Mouse (Mus musculus): ENCODE data around the gene L3mbtl4.
A peak's percentile ranks its signal among the peaks of the same experiment; 100 is the strongest.

Gene L3mbtl4

DNA sequence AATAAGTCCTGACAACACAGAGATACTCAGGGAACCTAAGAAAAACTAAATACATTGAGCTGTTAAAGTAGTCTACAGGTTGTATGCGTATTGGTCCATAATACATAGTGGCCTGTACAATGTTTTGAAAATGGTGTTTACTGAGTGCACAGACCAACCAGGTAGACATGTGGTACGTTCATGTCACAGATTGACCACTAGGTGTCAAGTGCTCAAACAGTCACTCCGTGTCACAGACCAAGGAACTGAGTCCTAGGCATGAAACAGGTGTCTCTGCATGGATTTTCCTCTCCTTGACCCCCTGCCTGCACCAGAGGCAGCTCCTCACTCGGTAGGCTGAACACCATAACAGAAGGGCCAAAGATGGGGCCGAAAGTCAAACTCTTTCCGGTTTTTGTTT lies 366.6 kb downstream of the L3mbtl4 start:
- DNase-seq (ENCODE audit: low read depth, low spot score): no peak

DNA sequence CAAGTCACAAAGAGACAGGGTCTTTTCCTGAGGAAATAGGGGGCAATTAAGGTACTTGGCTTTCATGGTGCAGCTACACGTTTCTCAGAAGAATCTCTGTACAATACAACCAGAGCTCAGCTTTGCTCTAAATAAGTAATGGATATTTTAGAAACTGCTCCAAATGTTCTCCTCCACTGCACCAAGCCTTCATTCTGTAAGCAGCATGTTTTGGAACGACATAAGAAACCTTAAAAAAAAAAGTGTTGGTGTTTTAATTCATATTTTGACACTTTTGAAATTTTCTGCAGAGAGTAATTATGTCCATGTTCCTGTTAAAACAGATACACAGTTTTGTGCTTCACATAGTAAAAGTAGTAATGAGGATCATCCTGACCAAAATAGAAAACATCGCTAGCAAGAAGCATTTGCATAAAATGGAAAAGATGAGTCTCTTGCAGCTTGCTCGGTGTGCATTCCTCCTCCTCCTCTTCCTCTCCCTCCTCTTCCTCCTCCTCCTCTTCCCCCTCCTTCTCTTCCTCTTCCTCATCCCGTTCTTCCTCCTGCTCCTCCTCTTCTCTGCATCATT lies 369.0 kb downstream of the L3mbtl4 start:
- DNase-seq (ENCODE audit: low read depth, low spot score): no peak

DNA sequence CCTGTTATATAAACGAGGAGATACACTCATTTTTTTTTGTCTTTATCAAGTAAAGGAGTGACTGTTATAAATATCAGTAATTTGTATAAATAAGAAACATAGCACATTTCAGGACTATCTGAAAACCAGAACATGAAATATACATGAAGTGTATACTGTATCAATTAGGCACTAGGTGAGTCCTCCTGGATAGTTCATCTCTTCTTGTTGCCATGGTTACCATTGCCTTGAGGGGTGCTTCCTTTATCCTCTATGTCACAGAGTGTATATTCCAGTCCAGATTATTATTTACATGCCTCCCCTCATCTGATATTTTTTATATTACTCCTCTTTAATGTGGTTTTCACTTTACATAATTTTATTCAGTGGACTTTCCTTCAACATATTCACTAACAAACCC lies 392.9 kb downstream of the L3mbtl4 start:
- no peak for DNase-seq (ENCODE audit: low read depth, low spot score)

DNA sequence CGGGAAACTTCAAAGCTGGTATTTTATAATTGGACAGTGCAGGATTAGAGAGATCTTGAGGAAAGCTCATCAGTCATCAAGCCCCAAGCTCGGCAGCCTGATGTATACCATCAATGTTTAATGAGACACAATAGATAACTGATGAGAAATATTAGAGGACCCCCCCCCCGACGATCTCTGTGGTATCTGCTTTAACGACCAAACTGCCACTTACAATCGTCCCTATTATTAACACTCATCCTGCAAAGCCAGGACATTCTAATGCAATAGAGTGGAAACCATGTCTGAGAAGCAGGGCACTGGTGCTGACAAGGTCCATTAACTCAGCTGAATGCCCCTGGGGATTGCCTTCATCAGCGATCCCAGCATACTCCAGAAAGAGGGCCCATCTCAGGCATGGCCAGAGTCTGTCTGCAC lies 398.5 kb downstream of the L3mbtl4 start:
- DNase-seq (ENCODE audit: low read depth, low spot score): no peak

DNA sequence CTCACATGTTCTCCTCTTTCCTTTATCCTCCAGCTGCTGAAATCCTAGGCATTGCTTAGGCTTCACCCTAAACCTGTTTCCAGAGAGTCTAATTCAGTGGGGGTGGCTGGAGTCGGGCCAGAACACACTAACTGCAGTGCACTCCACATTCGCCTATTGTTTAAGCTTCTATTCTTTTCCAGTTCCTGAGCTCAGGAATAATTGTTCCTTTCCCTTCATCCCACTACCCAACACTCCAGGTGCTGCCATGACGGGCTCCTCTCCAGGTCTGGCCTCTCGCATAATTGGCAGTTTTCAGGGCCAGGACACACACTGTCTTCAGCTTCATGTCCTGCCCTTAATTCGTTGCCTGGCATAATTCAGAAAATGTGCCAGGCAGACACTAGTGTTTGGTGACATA lies 437.1 kb downstream of the L3mbtl4 start:
- DNase-seq (ENCODE audit: low read depth, low spot score): no peak

DNA sequence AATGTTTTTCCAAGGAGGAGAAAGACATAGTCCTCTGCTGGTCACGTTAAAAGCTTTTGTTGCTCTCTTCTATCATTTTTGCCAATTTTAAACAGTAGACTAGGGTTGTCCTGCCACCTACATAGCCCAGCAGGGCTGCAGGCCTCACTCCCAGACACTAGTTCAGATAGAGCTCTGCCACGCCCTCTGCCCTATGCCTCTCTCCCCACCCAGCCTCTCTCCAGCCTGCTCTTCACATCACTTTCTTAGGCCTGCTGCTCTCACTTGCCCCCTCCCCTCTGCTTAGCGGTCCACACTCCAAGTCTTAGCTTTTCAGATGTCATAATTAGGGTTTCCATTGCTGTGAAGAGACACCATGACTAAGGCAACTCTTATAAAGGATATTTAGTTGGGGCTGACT lies 437.8 kb downstream of the L3mbtl4 start:
- DNase-seq (ENCODE audit: low read depth, low spot score): no peak

DNA sequence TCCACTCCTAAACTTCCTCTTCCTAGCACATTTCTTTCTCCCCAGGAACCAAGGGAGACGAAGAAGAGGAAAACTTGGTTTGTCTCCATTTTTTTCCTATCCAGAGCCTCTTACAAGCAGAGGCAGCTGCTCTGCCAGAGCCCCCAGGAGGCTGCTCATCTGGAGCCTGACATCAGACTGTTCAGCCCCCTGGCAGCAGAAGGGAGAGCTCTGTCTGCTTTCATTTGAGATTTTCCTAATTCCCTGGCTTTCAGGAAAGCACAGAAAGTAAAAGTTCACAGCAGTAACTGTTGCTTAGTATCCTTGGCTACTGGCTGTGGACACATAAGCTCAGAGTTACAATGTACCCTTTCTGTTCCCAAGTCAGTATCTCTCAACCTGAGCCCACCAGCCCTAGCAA lies 474.7 kb downstream of the L3mbtl4 start:
- DNase-seq (ENCODE audit: low read depth, low spot score): peak; percentile 59

DNA sequence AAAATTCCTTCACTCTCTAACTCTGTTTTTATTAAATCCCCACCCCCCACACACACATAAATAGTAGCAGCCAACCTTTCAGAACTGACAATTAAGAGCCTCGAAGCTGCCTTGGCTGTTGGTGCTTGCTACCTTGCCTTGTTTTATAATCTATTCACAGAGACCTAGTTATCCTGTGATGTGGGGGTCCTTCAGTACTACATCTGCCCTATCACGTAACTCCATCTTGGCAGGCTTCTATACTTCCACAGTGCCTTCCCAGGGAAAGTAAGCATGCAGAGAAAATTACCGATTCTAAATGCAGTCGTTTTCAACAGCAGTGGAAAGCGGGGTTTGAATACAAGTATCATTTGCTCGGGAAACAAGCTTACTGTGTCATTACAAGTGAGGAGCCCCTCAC lies 476.9 kb downstream of the L3mbtl4 start:
- no peak for DNase-seq (ENCODE audit: low read depth, low spot score)

DNA sequence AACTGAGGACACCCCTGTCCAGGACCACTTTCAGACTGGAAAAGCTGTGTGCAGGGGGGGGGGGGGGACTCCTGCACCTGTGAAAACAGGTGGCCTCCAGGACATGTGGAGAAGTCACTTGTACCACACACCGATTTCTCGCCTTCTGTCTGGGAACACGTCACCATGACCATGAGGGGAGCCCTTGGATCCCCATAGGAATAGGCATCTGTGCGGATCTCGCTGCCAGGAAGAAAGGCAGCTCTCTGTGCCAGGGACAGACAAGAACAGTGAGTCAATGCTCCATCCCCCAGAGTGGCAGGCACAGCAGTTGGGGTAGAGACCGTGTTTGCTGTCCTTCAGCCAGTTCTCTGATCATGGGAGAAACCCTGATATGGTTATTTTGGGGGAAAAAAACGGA lies 479.5 kb downstream of the L3mbtl4 start:
- no peak for DNase-seq (ENCODE audit: low read depth, low spot score)

DNA sequence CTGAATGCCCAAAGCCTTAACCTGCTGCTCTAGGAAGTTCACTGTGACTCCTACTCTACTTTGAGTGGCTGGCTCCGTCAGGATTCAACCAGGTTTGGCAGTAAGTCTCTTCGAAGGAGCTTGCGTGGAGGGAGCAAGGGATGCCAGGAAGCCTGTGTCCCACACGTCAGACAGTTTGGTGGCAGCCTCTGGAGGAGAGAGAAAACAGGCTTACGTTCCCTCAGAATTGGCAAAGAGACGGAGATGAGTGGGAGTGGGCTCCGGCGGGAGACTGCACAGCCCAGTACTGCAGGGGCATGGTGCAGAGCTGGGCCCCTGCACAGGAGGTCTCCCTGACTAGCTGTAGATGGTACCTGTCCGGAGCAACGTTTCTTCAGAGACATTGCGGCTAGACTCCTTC lies 481.2 kb downstream of the L3mbtl4 start:
- no peak for DNase-seq (ENCODE audit: low read depth, low spot score)

DNA sequence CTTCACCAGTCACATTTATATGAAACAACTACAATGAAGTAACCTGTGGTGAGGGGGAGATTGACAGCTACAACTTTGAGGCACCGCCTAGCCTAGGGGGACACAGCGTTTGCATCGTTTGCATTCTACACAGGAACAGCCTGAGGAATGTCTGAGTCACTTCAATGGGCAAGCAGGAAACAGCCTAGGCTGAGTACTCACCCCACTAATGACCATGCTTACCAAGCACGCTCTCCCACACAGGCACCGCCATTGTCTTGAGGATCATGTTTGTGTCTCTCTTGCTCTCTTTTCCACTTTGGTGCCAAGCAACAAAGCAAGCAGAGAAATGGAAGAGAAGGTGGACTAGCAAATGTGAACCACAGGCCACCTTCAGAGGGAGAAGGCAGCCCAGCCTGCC lies 484.8 kb downstream of the L3mbtl4 start:
- DNase-seq (ENCODE audit: low read depth, low spot score): no peak

DNA sequence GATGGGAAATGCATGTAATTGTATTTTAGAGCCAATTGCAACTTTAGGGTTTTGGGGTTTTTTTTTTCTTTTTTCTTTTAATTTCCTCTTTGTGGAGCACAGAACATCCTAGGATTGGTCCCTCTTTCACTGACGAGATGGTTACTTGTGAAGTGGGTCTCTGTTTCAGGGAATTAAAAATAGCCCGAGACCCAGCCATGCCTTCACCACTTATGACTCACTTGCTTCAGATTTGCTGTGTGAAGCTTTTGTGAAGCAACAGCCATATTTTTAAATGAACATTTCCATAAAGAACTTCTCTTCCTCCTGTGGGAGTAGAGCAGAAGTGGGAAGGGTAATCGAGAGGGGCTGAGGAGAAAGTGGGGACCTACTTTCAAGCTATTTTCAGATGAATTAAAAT lies 485.3 kb downstream of the L3mbtl4 start:
- DNase-seq (ENCODE audit: low read depth, low spot score): no peak

DNA sequence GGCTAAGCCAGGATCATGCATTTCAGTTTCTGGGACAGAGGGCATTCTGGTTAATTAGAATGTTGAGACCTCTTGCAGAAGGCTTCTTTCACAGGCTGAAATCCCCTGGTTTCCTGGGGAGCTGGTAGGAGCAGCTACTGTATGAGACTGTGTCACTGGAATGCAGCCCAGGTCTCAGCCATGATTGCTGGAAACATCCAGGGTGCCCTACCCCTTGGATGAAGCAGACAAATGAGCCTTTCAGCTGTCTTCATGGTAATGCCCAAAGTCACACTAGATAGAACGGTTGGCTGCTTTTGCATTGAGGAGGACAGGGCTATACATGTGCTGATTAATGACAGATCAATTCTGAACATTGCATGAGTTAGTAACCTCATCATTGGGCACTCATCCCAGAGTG lies 486.4 kb downstream of the L3mbtl4 start:
- DNase-seq (ENCODE audit: low read depth, low spot score): no peak

DNA sequence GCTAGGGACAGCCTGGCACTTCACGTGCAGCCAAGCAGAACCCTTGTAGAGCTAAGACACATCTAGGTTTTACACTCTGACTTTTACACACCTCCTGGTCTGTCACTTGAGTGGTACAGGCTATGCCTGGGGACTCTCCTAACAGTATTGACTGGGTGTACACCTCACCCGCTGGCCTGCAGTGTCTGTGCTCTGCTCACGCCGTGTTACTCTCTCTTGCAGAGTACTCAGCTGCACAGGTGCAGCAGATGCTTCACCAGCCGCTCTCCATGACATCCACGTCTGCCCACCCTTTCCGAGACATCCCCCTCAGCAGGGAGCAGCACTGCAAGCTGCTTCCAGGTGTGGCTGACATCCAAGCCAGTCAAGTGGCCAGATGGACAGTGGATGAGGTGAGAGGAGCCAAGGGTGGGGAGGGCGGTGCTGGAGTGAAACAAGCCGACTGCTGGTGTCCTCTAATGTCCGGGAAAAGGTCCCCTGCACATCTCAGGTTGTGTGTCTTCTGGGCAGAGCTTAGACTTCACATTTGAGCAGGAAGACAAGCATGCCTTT lies 490.8 kb downstream of the L3mbtl4 start:
- DNase-seq (ENCODE audit: low read depth, low spot score): no peak

DNA sequence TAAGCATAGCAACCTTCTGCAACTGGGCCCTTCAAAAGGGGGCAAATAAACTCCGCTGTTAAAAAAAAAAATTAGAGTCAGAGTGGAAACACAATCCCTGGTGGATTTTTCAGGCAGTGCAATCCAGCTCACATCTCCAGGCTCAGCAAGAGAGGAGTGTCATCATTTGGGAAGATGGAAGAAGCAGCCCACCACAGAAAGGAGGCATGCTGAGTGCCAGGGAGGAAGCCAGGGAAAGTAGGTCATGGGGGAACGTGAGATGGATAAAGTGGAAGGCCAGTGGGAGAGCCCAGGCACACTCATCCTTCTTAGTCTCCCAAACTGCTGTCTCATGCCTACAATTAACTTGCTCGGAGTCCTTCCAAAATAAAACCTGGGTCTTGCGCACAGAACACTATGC lies 496.0 kb downstream of the L3mbtl4 start:
- DNase-seq (ENCODE audit: low read depth, low spot score): no peak

DNA sequence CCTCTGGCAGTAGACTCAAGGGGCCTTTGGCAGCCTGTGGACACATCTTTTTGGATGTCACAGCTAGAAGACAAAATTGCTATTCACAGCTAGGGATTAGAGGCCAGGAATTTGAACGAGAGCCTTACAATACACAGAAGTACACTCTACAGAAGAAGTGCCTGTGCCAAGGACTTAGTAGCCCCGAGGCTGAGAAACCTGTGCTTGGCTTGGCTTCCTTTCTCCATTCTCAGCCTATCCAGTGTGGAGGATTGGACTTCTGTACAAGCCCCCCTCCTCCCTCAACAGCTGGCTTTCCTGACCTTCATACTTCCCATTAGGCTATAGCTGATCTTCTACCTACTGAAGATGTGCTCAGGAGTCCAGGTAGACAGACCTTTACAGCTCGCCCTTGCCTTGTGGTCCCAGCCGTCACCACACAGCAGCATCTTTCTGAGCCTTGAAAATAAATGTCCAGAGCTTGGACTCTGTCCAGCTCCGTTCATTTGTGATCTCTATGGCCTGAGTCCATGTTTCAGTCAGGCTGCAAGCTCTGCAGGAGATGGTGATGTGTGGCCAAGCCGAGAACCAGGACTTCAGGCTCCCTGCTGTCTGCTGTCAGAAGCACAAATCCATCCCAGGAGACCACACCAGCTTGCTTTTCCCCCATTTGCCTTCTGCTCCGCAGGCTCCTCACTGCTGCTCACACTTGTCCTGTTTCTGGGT lies 497.6 kb downstream of the L3mbtl4 start:
- no peak for DNase-seq (ENCODE audit: low read depth, low spot score)

DNA sequence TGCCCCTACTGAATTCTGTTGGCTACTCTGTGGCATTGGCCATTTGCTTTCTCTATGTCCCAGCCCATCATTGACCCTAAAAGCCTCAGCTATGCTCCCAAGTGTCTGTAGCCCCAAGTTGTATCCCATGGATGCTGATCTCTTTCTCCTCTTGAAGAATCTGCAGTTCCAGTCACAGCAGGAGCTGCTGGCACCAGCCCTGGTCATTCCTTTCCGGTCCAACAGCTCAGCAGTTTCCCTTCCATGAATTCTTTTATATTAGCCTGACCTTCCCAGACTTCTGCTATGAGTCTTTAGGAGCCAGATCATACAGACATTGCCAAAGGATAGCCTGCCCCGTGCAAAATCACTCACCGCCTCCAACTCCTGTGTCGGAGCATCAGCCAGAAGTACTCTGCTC lies 520.1 kb downstream of the L3mbtl4 start:
- no peak for DNase-seq (ENCODE audit: low read depth, low spot score)

DNA sequence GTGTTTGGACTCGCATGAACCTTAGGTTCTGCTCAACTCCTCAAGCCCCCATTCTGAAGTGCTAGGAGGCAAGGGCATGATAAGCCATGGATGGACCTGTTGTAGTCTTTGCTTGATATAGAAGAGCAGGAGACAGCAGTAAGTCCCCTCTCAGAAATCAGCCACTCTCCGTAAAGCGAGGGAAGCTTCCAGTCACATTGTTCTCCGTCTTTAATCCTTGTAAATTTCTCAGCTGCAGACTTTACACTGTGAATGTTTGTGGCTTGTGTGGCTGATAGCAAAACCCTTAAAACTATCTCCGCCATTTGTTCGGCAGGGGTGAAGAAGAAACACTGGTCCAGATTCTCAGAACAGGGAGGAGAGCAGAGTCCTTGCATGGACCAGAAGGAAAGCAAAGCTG lies 552.7 kb downstream of the L3mbtl4 start, which contains the start of gene Tmem200c:
TSS of gene Tmem200c (plus strand) at position 301 of the 400 bp plus-strand sequence.
- DNase-seq (ENCODE audit: low read depth, low spot score): no peak

All from skeletal muscle tissue, adult 2 months (tissue).